Mouse (Mus musculus): ENCODE measurements around the gene Ror2.

DNA sequence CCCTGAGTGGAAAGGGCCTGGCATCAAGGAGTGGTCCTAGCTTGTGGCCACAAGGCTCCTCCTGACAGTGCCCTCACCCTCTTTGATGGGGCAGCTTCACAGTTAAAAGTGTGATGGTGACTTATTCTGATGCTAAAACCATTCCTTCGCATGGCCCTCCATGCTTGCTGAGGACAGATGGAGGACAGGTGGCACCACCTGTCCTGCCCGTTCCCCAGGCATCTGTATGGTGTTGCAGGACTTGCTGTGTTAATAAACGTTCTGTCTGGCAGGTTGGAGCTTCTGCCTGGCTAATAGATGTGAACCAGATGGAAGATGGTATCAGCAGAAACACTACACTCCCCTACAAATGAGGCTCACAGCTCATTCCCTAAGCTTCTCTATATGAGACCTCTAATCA, 140.4 kb downstream of the Ror2 start:
- no peak for TF ChIP-seq CTCF (IDR thresholded peaks at IDR 0.05; ENCODE audit: low read depth)
- no peak for TF ChIP-seq EP300 (optimal IDR thresholded peaks at IDR 0.05)
